Mouse (Mus musculus): ENCODE measurements around the gene Usp3. TPM values are rescaled to one million over a fixed set of nuclear protein-coding genes. Genes with fewer than 3 reads are reported as not detected.

Gene Usp3
- total RNA-seq, 2 experiments from 2014 or later, result 43.6 to 62.6 TPM

- ATAC-seq (replicated peaks; ENCODE audit: poor library complexity), result peak; percentile 69
Observed at GRCm38 (mm10) chr9:66511580-66512350, 81.2 kb downstream of the Usp3 start.

GRCm38 (mm10) chr9:66510944-66511343 lies 82.0 kb downstream of the Usp3 start:
- ATAC-seq (replicated peaks; ENCODE audit: poor library complexity), result no peak

DNA sequence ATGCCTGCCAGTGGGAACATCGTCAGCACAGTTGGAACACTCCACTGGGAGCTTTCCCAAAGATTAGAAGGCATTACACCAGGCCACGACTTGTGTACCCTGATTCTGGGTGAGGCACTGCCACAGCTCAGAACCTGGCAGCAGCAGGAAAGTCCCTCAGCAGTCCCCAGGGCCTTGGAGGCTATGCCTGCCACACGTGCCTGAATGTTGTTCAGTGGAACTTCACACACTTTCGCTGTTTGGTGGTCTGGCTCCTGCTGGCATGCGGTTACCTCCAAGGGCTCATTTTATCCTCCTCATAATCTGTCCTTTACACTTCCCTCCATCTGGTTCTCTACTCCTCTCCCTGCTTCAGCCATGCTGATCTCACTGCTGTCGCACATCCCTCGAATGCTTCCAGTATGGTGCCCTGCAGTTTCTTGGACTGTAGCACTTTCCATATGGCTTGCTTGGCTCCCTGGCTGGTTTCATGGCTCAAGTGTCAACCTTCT lies 82.5 kb downstream of the Usp3 start:
- ATAC-seq (replicated peaks; ENCODE audit: poor library complexity), result no peak

GRCm38 (mm10) chr9:66508890-66509399 lies 84.0 kb downstream of the Usp3 start:
- ATAC-seq (replicated peaks; ENCODE audit: poor library complexity), result no peak

DNA sequence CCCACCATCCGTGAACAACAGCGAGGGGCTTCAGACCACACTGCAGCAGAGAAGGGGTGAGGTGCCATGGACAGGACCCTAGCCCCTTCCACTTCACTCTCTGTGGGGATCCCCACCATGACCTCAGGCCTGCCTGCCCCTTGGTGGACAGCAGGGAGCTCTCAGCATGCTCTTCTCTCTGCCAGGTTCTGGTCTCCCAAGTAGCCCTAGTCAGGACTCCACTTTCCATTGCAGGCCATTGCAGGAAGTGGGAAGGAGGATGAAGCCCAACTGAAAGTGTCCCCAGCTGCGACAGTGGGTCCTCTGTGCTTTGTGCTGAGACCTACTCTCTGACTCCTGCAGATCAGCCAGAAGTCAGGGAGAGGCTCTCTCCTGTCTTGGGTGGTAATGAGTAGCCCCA lies 85.3 kb downstream of the Usp3 start:
- no peak for ATAC-seq (replicated peaks; ENCODE audit: poor library complexity)

DNA sequence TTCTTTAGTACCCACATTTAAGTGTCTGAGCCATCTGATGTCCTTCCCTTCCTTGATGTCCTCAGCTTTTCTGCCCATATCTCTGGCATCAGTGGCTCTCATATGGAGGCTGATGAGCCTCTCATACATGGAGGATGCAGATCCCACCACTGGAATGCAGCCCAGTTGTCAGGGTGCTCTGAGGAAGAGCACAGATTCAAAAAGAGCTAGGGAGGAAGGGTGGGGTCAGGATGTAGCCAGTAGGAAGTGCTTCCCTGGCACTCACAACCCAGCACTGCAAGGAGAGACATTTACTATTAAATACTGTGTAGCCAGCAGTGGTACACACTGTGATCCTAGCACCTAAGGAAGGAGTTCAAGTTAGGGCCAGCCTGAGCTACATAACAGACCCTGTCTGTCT lies 86.5 kb downstream of the Usp3 start:
- no peak for ATAC-seq (replicated peaks; ENCODE audit: poor library complexity)

GRCm38 (mm10) chr9:66506011-66506410 lies 86.9 kb downstream of the Usp3 start:
- ATAC-seq (replicated peaks; ENCODE audit: poor library complexity), result no peak

GRCm38 (mm10) chr9:66505141-66505917 lies 87.6 kb downstream of the Usp3 start:
- peak; percentile 92 for ATAC-seq (replicated peaks; ENCODE audit: poor library complexity)

DNA sequence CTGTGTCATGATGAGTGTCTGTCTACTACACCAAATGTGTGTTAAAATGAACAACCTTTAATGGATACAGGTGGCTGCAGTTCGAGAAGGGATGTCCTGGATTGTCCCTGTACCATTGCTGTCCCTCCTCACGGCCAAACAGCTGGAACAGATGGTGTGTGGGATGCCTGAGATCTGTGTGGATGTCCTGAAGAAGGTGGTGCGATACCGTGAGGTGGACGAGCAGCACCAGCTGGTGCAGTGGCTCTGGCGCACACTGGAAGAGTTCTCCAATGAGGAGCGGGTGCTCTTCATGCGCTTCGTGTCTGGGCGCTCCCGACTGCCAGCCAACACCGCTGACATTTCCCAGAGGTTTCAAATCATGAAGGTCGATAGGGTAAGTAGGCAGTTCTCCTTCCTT lies 88.4 kb downstream of the Usp3 start:
- no peak for ATAC-seq (replicated peaks; ENCODE audit: poor library complexity)

DNA sequence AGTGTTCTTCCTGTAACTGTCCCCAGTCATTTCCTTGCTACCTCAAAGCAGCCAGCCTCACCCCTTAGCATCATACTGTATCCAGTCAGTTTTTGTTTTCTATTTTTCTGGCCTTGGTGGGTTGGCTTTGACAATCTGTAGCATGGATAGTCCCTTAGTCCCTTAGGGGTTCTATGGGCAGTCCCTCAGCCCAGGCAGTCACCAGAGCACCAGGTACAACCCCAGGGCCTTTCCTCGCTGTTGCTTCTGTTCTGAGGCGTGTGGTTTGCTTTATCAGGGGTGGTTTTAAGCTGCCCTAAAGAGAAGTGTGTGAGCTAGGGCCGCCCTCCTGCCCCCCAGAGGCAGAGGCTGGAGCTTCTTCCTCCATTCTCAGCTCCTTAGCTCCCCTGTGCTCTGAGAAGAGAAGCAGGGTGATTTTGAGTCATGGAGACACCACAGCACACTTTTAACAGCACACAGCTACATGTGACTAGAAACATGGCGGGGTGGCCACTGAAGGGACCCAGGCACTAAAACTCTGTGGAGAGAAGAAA lies 89.0 kb downstream of the Usp3 start:
- peak; percentile 82 for ATAC-seq (replicated peaks; ENCODE audit: poor library complexity)

- ATAC-seq (replicated peaks; ENCODE audit: poor library complexity), result no peak
Observed at GRCm38 (mm10) chr9:66501248-66501647, 91.7 kb downstream of the Usp3 start.

DNA sequence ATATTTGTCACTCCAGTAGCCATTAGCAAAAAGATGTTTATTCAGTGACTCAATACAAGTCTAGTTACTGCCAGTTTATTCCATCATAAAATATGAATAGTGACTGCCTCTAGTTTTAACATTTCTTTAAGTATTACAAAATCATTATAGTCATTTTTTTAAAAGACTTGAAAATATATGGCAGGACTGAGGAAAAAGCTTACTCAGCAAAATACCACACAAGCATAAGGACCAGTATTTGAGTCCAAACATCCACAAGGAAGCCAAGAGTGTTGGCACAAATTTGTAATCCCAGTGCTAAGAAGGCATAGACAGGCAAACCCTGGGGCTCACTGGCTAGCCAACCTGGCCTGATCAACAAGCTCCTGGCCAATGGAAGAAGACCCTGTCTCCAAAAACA lies 99.0 kb downstream of the Usp3 start:
- ATAC-seq (replicated peaks; ENCODE audit: poor library complexity), result no peak

DNA sequence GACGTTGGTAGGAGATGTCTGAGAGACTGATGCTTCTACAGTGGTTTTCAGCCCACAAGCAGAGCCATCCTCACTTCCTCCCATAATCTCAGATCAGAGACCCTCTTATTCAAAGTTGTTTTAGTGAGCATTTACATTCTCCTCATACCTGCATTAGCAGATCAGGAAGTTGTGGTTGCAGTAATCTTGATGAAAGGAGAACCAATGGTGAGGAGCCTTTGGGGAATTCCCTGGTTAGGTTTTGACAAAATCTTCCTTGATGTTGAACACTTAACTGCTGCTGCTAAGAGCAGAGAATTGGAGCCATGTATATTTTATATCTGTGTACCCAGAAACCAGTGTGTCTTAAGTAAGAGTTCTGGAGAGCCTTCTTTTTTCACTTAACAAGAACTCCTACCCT lies 100.6 kb downstream of the Usp3 start:
- no peak for ATAC-seq (replicated peaks; ENCODE audit: poor library complexity)

- ATAC-seq (replicated peaks; ENCODE audit: poor library complexity), result no peak
Observed at GRCm38 (mm10) chr9:66488786-66489185, 104.2 kb downstream of the Usp3 start.

- peak; percentile 92 for ATAC-seq (replicated peaks; ENCODE audit: poor library complexity)
Observed at GRCm38 (mm10) chr9:66483429-66483828, 109.5 kb downstream of the Usp3 start.

- ATAC-seq (replicated peaks; ENCODE audit: poor library complexity), result no peak
Observed at GRCm38 (mm10) chr9:66477785-66478184, 115.2 kb downstream of the Usp3 start.

DNA sequence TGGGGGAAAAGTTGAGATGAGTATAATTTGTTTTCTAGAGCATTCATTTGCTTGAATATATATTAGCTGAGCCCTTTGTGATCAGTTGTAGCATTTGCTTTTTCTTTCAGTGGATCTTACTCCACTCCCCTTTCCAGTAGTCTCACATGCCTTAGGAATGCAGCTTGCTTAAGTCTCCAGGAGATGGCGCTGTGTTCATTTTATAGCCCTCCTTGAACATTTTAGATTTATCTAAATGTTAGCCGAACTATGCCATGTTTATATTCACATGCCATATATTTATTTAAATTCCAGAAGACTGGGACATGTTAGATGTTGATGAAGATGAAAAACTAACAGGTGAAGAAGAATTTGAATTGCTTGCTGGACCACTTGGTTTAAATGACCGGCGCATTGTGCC lies 127.9 kb downstream of the Usp3 start:
- ATAC-seq (replicated peaks; ENCODE audit: poor library complexity), result peak; percentile 83

Other genes starting within 250 kb of the Usp3 start
- gene Herc1, start 242.7 kb downstream of the Usp3 start, total RNA-seq (2015), result 33.4 and 39.9 TPM in 2 replicates
- gene Herc1, start 242.7 kb downstream of the Usp3 start, total RNA-seq (2017), result 41.7 and 60.1 TPM in 2 replicates
- 0.68 and 0.74 TPM in 2 replicates for gene Fbxl22, start 78.5 kb downstream of the Usp3 start, total RNA-seq (2015)
- gene Fbxl22, start 78.5 kb downstream of the Usp3 start, total RNA-seq (2017), result 0.37 and 0.88 TPM in 2 replicates
- 2.3 and 2.7 TPM in 2 replicates for gene Car12, start 120.5 kb upstream of the Usp3 start, total RNA-seq (2015)
- gene Car12, start 120.5 kb upstream of the Usp3 start, total RNA-seq (2017), result 1.2 and 2.4 TPM in 2 replicates
- gene Aph1b, start 202.3 kb upstream of the Usp3 start, total RNA-seq (2015), result 1.3 TPM in 2 replicates
- gene Aph1b, start 202.3 kb upstream of the Usp3 start, total RNA-seq (2017), result 0.30 and 1.2 TPM in 2 replicates
- not detected in 2 replicates for gene Gm10647, start 203.9 kb upstream of the Usp3 start, total RNA-seq (2015)
- 0.10 TPM in 1 of 2 replicates, not detected in the other for gene Gm10647, start 203.9 kb upstream of the Usp3 start, total RNA-seq (2017)
- 4.1 and 7.4 TPM in 2 replicates for gene Aph1c, start 241.6 kb upstream of the Usp3 start, total RNA-seq (2015)
- gene Aph1c, start 241.6 kb upstream of the Usp3 start, total RNA-seq (2017), result 0.96 and 3.0 TPM in 2 replicates

All from megakaryocyte progenitor cell, adult 5-6 weeks (primary cell).